Mouse (Mus musculus) heart, embryonic 13.5 days (tissue): ENCODE results near the gene Asl. TPM values are rescaled to one million over a fixed set of nuclear protein-coding genes. Genes with fewer than 3 reads are reported as not detected.

Experiments
- ATAC-seq: fragments of 200-750 bp; cut with Nextera tagmentation; 2 replicates; pipeline ENCODE4 v1.8.0; 2017; ENCODE audit warnings: moderate TSS enrichment; ENCODE audit not compliant: insufficient number of reproducible peaks, low FRiP score, low TSS enrichment; ENCODE audit errors: extremely low read depth
- H3K27ac ChIP-seq: fragments of 300-500 bp; sonication (generic); replicated peaks from 2 replicates; pipeline ENCODE4 v1.5.1; 2015; ENCODE audit warnings: moderate library complexity, mild to moderate bottlenecking, inconsistent platforms
- H3K27me3 ChIP-seq: fragments of 300-500 bp; sonication (generic); replicated peaks from 2 replicates; pipeline ENCODE4 v1.6.1; 2015; ENCODE audit warnings: mild to moderate bottlenecking, inconsistent platforms
- H3K36me3 ChIP-seq: fragments of 300-500 bp; sonication (generic); 2 replicates; pipeline ENCODE4 v1.6.1; 2015; ENCODE audit warnings: mild to moderate bottlenecking, inconsistent platforms
- H3K4me1 ChIP-seq: fragments of 300-500 bp; sonication (generic); 2 replicates; pipeline ENCODE4 v1.6.1; 2015; ENCODE audit warnings: inconsistent platforms
- H3K4me2 ChIP-seq: fragments of 300-500 bp; sonication (generic); 2 replicates; pipeline ENCODE4 v1.6.1; 2015; ENCODE audit warnings: inconsistent platforms, mild to moderate bottlenecking, moderate library complexity
- H3K4me3 ChIP-seq: fragments of 300-500 bp; sonication (generic); 2 replicates; pipeline ENCODE4 v1.5.1; 2015; ENCODE audit warnings: moderate library complexity, mild to moderate bottlenecking, inconsistent platforms
- H3K9ac ChIP-seq: fragments of 300-500 bp; sonication (generic); 2 replicates; pipeline ENCODE4 v1.6.1; 2015; ENCODE audit warnings: inconsistent platforms, mild to moderate bottlenecking, moderate library complexity
- H3K9me3 ChIP-seq: fragments of 300-500 bp; sonication (generic); 2 replicates; pipeline ENCODE4 v1.6.1; 2016; ENCODE audit warnings: inconsistent platforms
- WGBS: fragments of 180-500 bp; shearing (Covaris S2); methylation state at CpG from one replicate; pipeline ENCODE4 v1.1.7; 2015; ENCODE audit warnings: mixed read lengths; 5-methylcytosine and 5-hydroxymethylcytosine counted together
- polyA plus RNA-seq: library from polyadenylated mRNA; unstranded; fragments of >200 nt; fragmentation: Nextera tagmentation; extraction: Ambion mirVana; gene quantifications from 2 replicates; pipeline ENCODE4 v1.2.1, GENCODE M21; 2015

Asl gene
- polyA plus RNA-seq, 1 experiment from 2014 or later: 18.7 TPM

- H3K4me1 ChIP-seq: peaks cover 16% of the 10 kb centered on the region
- H3K4me2 ChIP-seq: 0 out of 2 replicates have a peak overlapping the region, but pooled peaks have one; percentile 7
- ATAC-seq: no peak
- H3K4me3 ChIP-seq: no peak overlapping the region
- H3K9ac ChIP-seq: peak overlapping the region; percentile 56; the same call in 1 of the 2 replicates
- 53% methylated on average over 12 of the region's 12 CpGs for WGBS
- H3K27ac ChIP-seq: peak overlapping the region; percentile 82
- peaks cover 11% of the 10 kb centered on the region for H3K27me3 ChIP-seq
- H3K36me3 ChIP-seq: peaks cover 28% of the 10 kb centered on the region
- no peaks in the 10 kb centered on the region for H3K9me3 ChIP-seq
Observed at GRCm38 (mm10) chr5:130059413-130060328, 30.6 kb upstream of the Asl start.

DNA sequence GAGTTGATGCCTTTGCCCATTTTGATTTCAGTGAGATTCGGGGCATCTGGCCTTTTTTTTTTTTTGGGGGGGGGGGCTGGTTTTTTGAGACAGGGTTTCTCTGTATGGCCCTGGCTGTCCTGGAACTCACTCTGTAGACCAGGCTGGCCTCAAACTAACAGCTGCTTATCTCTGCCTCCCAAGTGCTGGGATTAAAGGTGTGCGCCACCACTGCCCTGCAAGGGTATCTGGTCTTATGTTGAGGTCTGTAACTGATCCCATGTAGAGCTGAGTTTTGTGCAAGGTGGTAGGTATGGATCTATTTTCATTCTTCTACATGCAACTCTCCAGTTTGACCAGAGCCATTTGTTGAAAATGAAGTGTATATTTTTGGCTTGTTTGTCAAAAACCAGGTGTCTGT is 27.3 kb upstream of the Asl start:
- H3K9ac ChIP-seq: no peak overlapping the region
- H3K4me3 ChIP-seq: no peak overlapping the region
- H3K36me3 ChIP-seq: peaks cover 42% of the 10 kb centered on the region
- WGBS: 80% methylated on average over 2 of the region's 2 CpGs
- H3K27me3 ChIP-seq: peaks cover 40% of the 10 kb centered on the region
- no peak overlapping the region for H3K4me2 ChIP-seq
- H3K27ac ChIP-seq: no peak overlapping the region
- no peaks in the 10 kb centered on the region for H3K9me3 ChIP-seq
- H3K4me1 ChIP-seq: peaks cover 16% of the 10 kb centered on the region
- ATAC-seq: no peak

- peaks cover 16% of the 10 kb centered on the region for H3K4me1 ChIP-seq
- no peak overlapping the region for H3K27ac ChIP-seq
- H3K4me3 ChIP-seq: no peak overlapping the region
- H3K36me3 ChIP-seq: peaks cover 44% of the 10 kb centered on the region
- 83% methylated on average over 4 of the region's 4 CpGs for WGBS
- no peak overlapping the region for H3K4me2 ChIP-seq
- H3K27me3 ChIP-seq: peaks cover 46% of the 10 kb centered on the region
- ATAC-seq: no peak
- no peak overlapping the region for H3K9ac ChIP-seq
- no peaks in the 10 kb centered on the region for H3K9me3 ChIP-seq
Observed at GRCm38 (mm10) chr5:130055688-130056087, 26.6 kb upstream of the Asl start.

- WGBS: 78% methylated on average over 6 of the region's 6 CpGs
- Histone ChIP-seq H3K4me1 (0 out of 2 replicates have a peak, but pooled peaks cover 6% of the 10 kb centered on the region), H3K4me3 (no peak overlapping the region), H3K27me3 (peaks cover 68% of the 10 kb centered on the region), H3K9ac (no peak overlapping the region), H3K36me3 (peaks cover 52% of the 10 kb centered on the region), H3K9me3 (no peaks in the 10 kb centered on the region), H3K27ac (no peak overlapping the region), H3K4me2 (no peak overlapping the region)
- no peak for ATAC-seq
Observed at GRCm38 (mm10) chr5:130052955-130053354, 23.9 kb upstream of the Asl start.

- H3K4me1 ChIP-seq: 0 out of 2 replicates have a peak, but pooled peaks cover 6% of the 10 kb centered on the region
- H3K36me3 ChIP-seq: peaks cover 55% of the 10 kb centered on the region
- H3K27me3 ChIP-seq: peaks cover 68% of the 10 kb centered on the region
- ATAC-seq: no peak
- H3K9ac ChIP-seq: no peak overlapping the region
- no peak overlapping the region for H3K27ac ChIP-seq
- H3K4me2 ChIP-seq: no peak overlapping the region
- WGBS: 75% methylated on average over 5 of the region's 5 CpGs
- no peak overlapping the region for H3K4me3 ChIP-seq
- H3K9me3 ChIP-seq: no peaks in the 10 kb centered on the region
Observed at GRCm38 (mm10) chr5:130052510-130052909, 23.5 kb upstream of the Asl start.

- H3K4me3 ChIP-seq: no peak overlapping the region
- H3K9ac ChIP-seq: no peak overlapping the region
- H3K36me3 ChIP-seq: peaks cover 67% of the 10 kb centered on the region
- H3K27ac ChIP-seq: no peak overlapping the region
- WGBS: 83% methylated on average over 15 of the region's 15 CpGs
- no peaks in the 10 kb centered on the region for H3K9me3 ChIP-seq
- H3K4me1 ChIP-seq: peaks cover 15% of the 10 kb centered on the region
- H3K27me3 ChIP-seq: peaks cover 68% of the 10 kb centered on the region
- no peak overlapping the region for H3K4me2 ChIP-seq
- ATAC-seq: no peak
Observed at GRCm38 (mm10) chr5:130051073-130051860, 22.2 kb upstream of the Asl start.

- 57% methylated on average over 6 of the region's 6 CpGs for WGBS
- no peak for ATAC-seq
- Histone ChIP-seq H3K27me3 (peaks cover 72% of the 10 kb centered on the region), H3K36me3 (peaks cover 63% of the 10 kb centered on the region), H3K4me1 (peaks cover 20% of the 10 kb centered on the region), H3K9ac (no peak overlapping the region), H3K4me3 (no peak overlapping the region), H3K9me3 (no peaks in the 10 kb centered on the region), H3K4me2 (no peak overlapping the region), H3K27ac (no peak overlapping the region)
Observed at GRCm38 (mm10) chr5:130050416-130050815, 21.4 kb upstream of the Asl start.

DNA sequence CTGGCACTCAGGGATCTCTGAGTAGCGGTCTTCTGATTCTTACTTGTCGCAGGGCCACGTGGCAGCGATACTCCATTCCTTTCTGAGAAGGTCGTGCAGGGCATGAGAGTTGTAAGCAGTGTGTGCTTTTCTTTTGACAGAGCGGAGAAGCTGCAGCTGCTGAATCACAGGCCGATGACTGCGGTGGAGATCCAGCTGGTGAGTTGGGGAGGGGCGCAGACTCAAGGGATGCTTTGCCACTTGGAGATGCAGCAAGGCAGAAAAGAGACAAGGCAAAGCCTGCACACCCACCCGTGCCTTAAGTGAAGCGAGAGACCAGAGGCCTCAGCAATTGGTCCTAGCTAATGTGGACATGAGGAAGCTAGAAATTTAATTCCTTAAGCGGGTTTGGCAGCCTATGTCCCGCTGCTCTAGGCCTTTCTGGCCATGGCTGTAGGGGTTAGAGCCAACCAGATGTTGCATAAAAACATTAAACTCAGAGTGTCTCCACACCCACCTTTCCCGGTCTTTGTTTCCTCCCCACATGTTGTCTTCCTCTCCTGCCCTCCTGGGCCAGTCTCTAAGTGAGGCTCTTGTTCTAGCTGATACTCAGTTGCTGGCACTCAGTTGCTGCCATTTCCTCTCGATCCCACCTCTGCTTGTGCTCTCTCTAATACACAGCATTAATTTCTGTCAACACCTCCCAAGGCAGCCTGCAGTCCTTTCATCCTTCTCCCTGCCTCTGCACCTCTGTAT is 19.9 kb upstream of the Asl start:
- ATAC-seq: no peak

GRCm38 (mm10) chr5:130047013-130047412 is 18.0 kb upstream of the Asl start:
- H3K9ac ChIP-seq: no peak overlapping the region
- peaks cover 20% of the 10 kb centered on the region for H3K4me1 ChIP-seq
- WGBS: 68% methylated on average over 6 of the region's 6 CpGs
- peaks cover 72% of the 10 kb centered on the region for H3K27me3 ChIP-seq
- H3K4me2 ChIP-seq: no peak overlapping the region
- no peak overlapping the region for H3K4me3 ChIP-seq
- H3K27ac ChIP-seq: no peak overlapping the region
- peaks cover 66% of the 10 kb centered on the region for H3K36me3 ChIP-seq
- ATAC-seq: no peak
- H3K9me3 ChIP-seq: no peaks in the 10 kb centered on the region

More for the DNA sequence above, 19.9 kb upstream of the Asl start:
- Histone ChIP-seq H3K27ac (no peak overlapping the region), H3K9me3 (no peaks in the 10 kb centered on the region), H3K27me3 (peaks cover 72% of the 10 kb centered on the region), H3K36me3 (peaks cover 63% of the 10 kb centered on the region), H3K4me3 (no peak overlapping the region), H3K4me2 (no peak overlapping the region), H3K4me1 (peaks cover 20% of the 10 kb centered on the region), H3K9ac (no peak overlapping the region)
- WGBS: 81% methylated on average over 15 of the region's 15 CpGs

GRCm38 (mm10) chr5:130046589-130046988 is 17.5 kb upstream of the Asl start:
- Histone ChIP-seq H3K9ac (no peak overlapping the region), H3K27me3 (peaks cover 73% of the 10 kb centered on the region), H3K4me2 (no peak overlapping the region), H3K27ac (no peak overlapping the region), H3K4me1 (peaks cover 20% of the 10 kb centered on the region), H3K4me3 (no peak overlapping the region), H3K9me3 (no peaks in the 10 kb centered on the region), H3K36me3 (peaks cover 68% of the 10 kb centered on the region)
- WGBS: 31% methylated on average over 10 of the region's 10 CpGs
- ATAC-seq: no peak; the same call in 1 of the 2 replicates

DNA sequence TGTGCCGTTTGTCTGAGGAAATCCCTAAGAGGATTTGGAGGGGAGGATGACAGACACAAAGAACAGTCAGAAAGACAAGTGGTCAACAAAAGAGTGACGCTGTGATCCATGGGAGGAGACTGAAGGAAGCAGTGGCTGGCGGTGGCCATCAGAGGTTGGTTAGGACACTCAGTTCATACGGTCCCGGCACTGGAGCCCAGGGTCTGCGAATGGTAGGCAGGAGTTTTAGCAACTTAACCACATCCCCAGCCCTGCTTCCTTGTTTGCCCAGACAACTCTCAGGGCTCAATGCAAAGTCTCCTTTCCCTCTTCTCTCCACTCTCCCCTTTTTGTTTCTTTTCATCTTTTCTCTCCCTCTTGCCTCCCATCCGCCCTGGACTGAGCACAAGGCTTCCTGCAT is 17.1 kb upstream of the Asl start:
- H3K27me3 ChIP-seq: peaks cover 68% of the 10 kb centered on the region
- no peak for ATAC-seq
- no peak overlapping the region for H3K27ac ChIP-seq
- no peaks in the 10 kb centered on the region for H3K9me3 ChIP-seq
- H3K4me2 ChIP-seq: no peak overlapping the region
- peaks cover 20% of the 10 kb centered on the region for H3K4me1 ChIP-seq
- H3K36me3 ChIP-seq: peaks cover 68% of the 10 kb centered on the region
- H3K9ac ChIP-seq: no peak overlapping the region
- 76% methylated on average over 7 of the region's 7 CpGs for WGBS
- no peak overlapping the region for H3K4me3 ChIP-seq
